Mouse (Mus musculus) intestine, postnatal 0 days (tissue): ENCODE results near the gene Pfkl. TPM values are rescaled to one million over a fixed set of nuclear protein-coding genes. Genes with fewer than 3 reads are reported as not detected.
"Not testable (repeated sequence)": the region's sequence is repeated elsewhere in the genome, so short reads cannot be mapped to it uniquely, and the experiment has no call there.

Source experiments
- ATAC-seq: fragments of 200-750 bp; cut with Nextera tagmentation; 2 replicates; pipeline ENCODE4 v1.8.0; 2017; ENCODE audit warnings: mild to moderate bottlenecking, moderate TSS enrichment, moderate library complexity
- H3K27ac ChIP-seq: fragments of 300-500 bp; sonication (generic); 2 replicates; pipeline ENCODE4 v1.5.1; 2014; ENCODE audit warnings: mild to moderate bottlenecking, low read depth, low read length, moderate library complexity
- H3K27me3 ChIP-seq: fragments of 300-500 bp; sonication (generic); replicated peaks from 2 replicates; pipeline ENCODE4 v1.6.1; 2014; ENCODE audit warnings: low read length, mixed read lengths; ENCODE audit not compliant: control insufficient read depth, insufficient read depth
- H3K36me3 ChIP-seq: fragments of 300-500 bp; sonication (generic); 2 replicates; pipeline ENCODE4 v1.6.1; 2014; ENCODE audit warnings: mild to moderate bottlenecking, moderate library complexity; ENCODE audit not compliant: control insufficient read depth, insufficient read depth
- H3K4me1 ChIP-seq: fragments of 300-500 bp; sonication (generic); replicated peaks from 2 replicates; pipeline ENCODE4 v1.6.1; 2014; ENCODE audit warnings: antibody characterized with exemption, low read length, mixed read lengths; ENCODE audit not compliant: control insufficient read depth, insufficient read depth
- H3K4me2 ChIP-seq: fragments of 300-500 bp; sonication (generic); replicated peaks from 2 replicates; pipeline ENCODE4 v1.6.1; 2014; ENCODE audit warnings: low read depth, mild to moderate bottlenecking, moderate library complexity
- H3K4me3 ChIP-seq: fragments of 300-500 bp; sonication (generic); 2 replicates; pipeline ENCODE4 v1.5.1; 2014; ENCODE audit warnings: low read depth, low read length
- H3K9ac ChIP-seq: fragments of 300-500 bp; sonication (generic); 2 replicates; pipeline ENCODE4 v1.6.1; 2014; ENCODE audit warnings: mild to moderate bottlenecking, low read depth, low read length
- H3K9me3 ChIP-seq: fragments of 300-500 bp; sonication (generic); 2 replicates; pipeline ENCODE4 v1.6.1; 2016; ENCODE audit warnings: mixed run types; ENCODE audit not compliant: control insufficient read depth
- CTCF ChIP-seq: sonication (generic); IDR thresholded peaks from 2 replicates; pipeline ENCODE4 v1.5.1; 2016; ENCODE audit warnings: low read depth, mild to moderate bottlenecking, control low read depth, antibody characterized with exemption, moderate library complexity
- WGBS: fragments of 180-500 bp; shearing (Covaris S2); extraction: QIAGEN DNeasy Blood & Tissue Kit; methylation state at CpG from one replicate; pipeline ENCODE4 v1.1.7; 2014; 5-methylcytosine and 5-hydroxymethylcytosine counted together
- polyA plus RNA-seq: library from polyadenylated mRNA; unstranded; fragments of >200 nt; fragmentation: Nextera tagmentation; extraction: Ambion mirVana; gene quantifications from 2 replicates; pipeline ENCODE4 v1.2.1, GENCODE M21; 2015

The Pfkl gene
- polyA plus RNA-seq, 1 experiment from 2014 or later = 51.1 TPM

GRCm38 (mm10) chr10:77969973-77970325, 39.9 kb downstream of the Pfkl start:
- Histone ChIP-seq H3K4me2 (no peak overlapping the region; the same call in 1 of the 2 replicates), H3K4me1 (no peaks in the 10 kb centered on the region), H3K4me3 (peak overlapping the region; percentile 12; the same call in 1 of the 2 replicates), H3K36me3 (no peaks in the 10 kb centered on the region), H3K9ac (no peak overlapping the region), H3K27ac (no peak overlapping the region), H3K27me3 (peaks cover 16% of the 10 kb centered on the region), H3K9me3 (no peaks in the 10 kb centered on the region)
- no peak for TF ChIP-seq CTCF
- ATAC-seq = no peak
- 17% methylated on average over 8 of the region's 8 CpGs for WGBS

- H3K9ac ChIP-seq = no peak overlapping the region
- no peaks in the 10 kb centered on the region for H3K36me3 ChIP-seq
- no peak for TF ChIP-seq CTCF
- no peaks in the 10 kb centered on the region for H3K4me1 ChIP-seq
- WGBS = 9% methylated on average over 26 of the region's 26 CpGs
- H3K4me2 ChIP-seq = peak overlapping the region; percentile 55
- no peaks in the 10 kb centered on the region for H3K9me3 ChIP-seq
- no peak overlapping the region for H3K27ac ChIP-seq
- no peak for ATAC-seq
- H3K4me3 ChIP-seq = peak overlapping the region; percentile 12; the same call in 1 of the 2 replicates
- H3K27me3 ChIP-seq = peaks cover 16% of the 10 kb centered on the region
Measured at GRCm38 (mm10) chr10:77969274-77969972, 40.5 kb downstream of the Pfkl start.

- Histone ChIP-seq H3K36me3 (no peaks in the 10 kb centered on the region), H3K4me2 (no peak overlapping the region), H3K27ac (no peak overlapping the region), H3K27me3 (peaks cover 3% of the 10 kb centered on the region; the same call in 1 of the 2 replicates), H3K9me3 (no peaks in the 10 kb centered on the region), H3K4me1 (no peaks in the 10 kb centered on the region), H3K9ac (no peak overlapping the region), H3K4me3 (no peak overlapping the region)
- 81% methylated on average over 6 of the region's 6 CpGs for WGBS
- ATAC-seq = no peak
- no peak for TF ChIP-seq CTCF
Measured at GRCm38 (mm10) chr10:77963971-77964370, 45.9 kb downstream of the Pfkl start.

- WGBS = 83% methylated on average over 2 of the region's 2 CpGs
- H3K36me3 ChIP-seq = no peaks in the 10 kb centered on the region
- H3K4me3 ChIP-seq = no peak overlapping the region
- no peak for ATAC-seq
- no peaks in the 10 kb centered on the region for H3K9me3 ChIP-seq
- no peaks in the 10 kb centered on the region for H3K4me1 ChIP-seq
- no peak overlapping the region for H3K4me2 ChIP-seq
- H3K27ac ChIP-seq = no peak overlapping the region
- no peak overlapping the region for H3K9ac ChIP-seq
- no peaks in the 10 kb centered on the region; the same call in 1 of the 2 replicates for H3K27me3 ChIP-seq
- no peak for TF ChIP-seq CTCF
Measured at GRCm38 (mm10) chr10:77962725-77963124, 47.2 kb downstream of the Pfkl start.

- not testable (repeated sequence) for H3K4me2 ChIP-seq, H3K27me3 ChIP-seq, ATAC-seq, H3K9ac ChIP-seq, H3K4me3 ChIP-seq, H3K27ac ChIP-seq, H3K36me3 ChIP-seq, H3K9me3 ChIP-seq, H3K4me1 ChIP-seq
- 84% methylated on average over 8 of the region's 12 CpGs for WGBS
Measured at GRCm38 (mm10) chr10:77950468-77950867, 59.4 kb downstream of the Pfkl start.

- Histone ChIP-seq H3K9ac (no peak overlapping the region), H3K36me3 (no peaks in the 10 kb centered on the region), H3K27me3 (no peaks in the 10 kb centered on the region), H3K4me1 (no peaks in the 10 kb centered on the region), H3K4me3 (no peak overlapping the region), H3K27ac (no peak overlapping the region), H3K4me2 (no peak overlapping the region), H3K9me3 (no peaks in the 10 kb centered on the region)
- ATAC-seq = no peak
- no peak for TF ChIP-seq CTCF
- WGBS = 46% methylated on average over 2 of the region's 2 CpGs
Measured at GRCm38 (mm10) chr10:77939685-77940084, 70.2 kb downstream of the Pfkl start.

Other genes starting within 250 kb of the Pfkl start
- not detected in 2 replicates for gene Gm3238, start 238.8 kb downstream of the Pfkl start, polyA plus RNA-seq
- not detected in 2 replicates for gene Gm7138, start 233.1 kb downstream of the Pfkl start, polyA plus RNA-seq
- gene Gm3250, start 227.5 kb downstream of the Pfkl start, polyA plus RNA-seq = not detected in 2 replicates
- gene Gm7137, start 221.9 kb downstream of the Pfkl start, polyA plus RNA-seq = not detected in 2 replicates
- not detected in 2 replicates for gene Gm9639, start 215.0 kb downstream of the Pfkl start, polyA plus RNA-seq
- gene Gm19668, start 210.9 kb downstream of the Pfkl start, polyA plus RNA-seq = not detected in 2 replicates
- gene Gm9507, start 198.2 kb downstream of the Pfkl start, polyA plus RNA-seq = not detected in 2 replicates
- gene Gm2696, start 195.4 kb downstream of the Pfkl start, polyA plus RNA-seq = not detected in 2 replicates
- gene Krtap10-4, start 183.0 kb downstream of the Pfkl start, polyA plus RNA-seq = not detected in 2 replicates
- gene Krtap10-10, start 174.1 kb downstream of the Pfkl start, polyA plus RNA-seq = not detected in 2 replicates
- gene Gm36176, start 163.3 kb downstream of the Pfkl start, polyA plus RNA-seq = not detected in 2 replicates
- not detected in 2 replicates for gene Gm10318, start 157.2 kb downstream of the Pfkl start, polyA plus RNA-seq
- not detected in 2 replicates for gene Gm3285, start 148.1 kb downstream of the Pfkl start, polyA plus RNA-seq
- gene Lrrc3, start 107.5 kb downstream of the Pfkl start, polyA plus RNA-seq = 2.1 TPM in 2 replicates
- 0.66 and 1.1 TPM in 2 replicates for gene Trpm2, start 39.5 kb downstream of the Pfkl start, polyA plus RNA-seq
- gene 1810043G02Rik, start 31.6 kb downstream of the Pfkl start, polyA plus RNA-seq = 8.5 and 8.6 TPM in 2 replicates
- 0.14 and 0.31 TPM in 2 replicates for gene Dnmt3l, start 31.9 kb upstream of the Pfkl start, polyA plus RNA-seq
- 0.04 TPM in 1 of 2 replicates, not detected in the other for gene Aire, start 33.5 kb upstream of the Pfkl start, polyA plus RNA-seq
- gene Icosl, start 59.2 kb upstream of the Pfkl start, polyA plus RNA-seq = 5.6 and 5.8 TPM in 2 replicates
- gene D10Jhu81e, start 159.7 kb upstream of the Pfkl start, polyA plus RNA-seq = 21.9 and 23.9 TPM in 2 replicates
- gene Pwp2, start 175.1 kb upstream of the Pfkl start, polyA plus RNA-seq = 4.2 TPM in 2 replicates
- gene Trappc10, start 234.6 kb upstream of the Pfkl start, polyA plus RNA-seq = 28.1 and 32.1 TPM in 2 replicates